Mouse (Mus musculus) hindbrain, embryonic 11.5 days (tissue): ENCODE results near the gene Aldh3a1. TPM values are rescaled to one million over a fixed set of nuclear protein-coding genes. Genes with fewer than 3 reads are reported as not detected.
A peak's percentile ranks its signal among the peaks of the same experiment; 100 is the strongest.

ENCODE experiments used
- ATAC-seq: fragments of 200-750 bp; cut with Nextera tagmentation; 2 replicates; pipeline ENCODE4 v1.8.0; 2017; ENCODE audit warnings: mild to moderate bottlenecking, moderate TSS enrichment, moderate library complexity; ENCODE audit not compliant: low FRiP score
- DNase-seq: peaks from one replicate; pipeline ENCODE4 v3.0.0-alpha.2; 2015; ENCODE audit warnings: low spot score
- H3K27ac ChIP-seq: fragments of 300-500 bp; sonication (generic); 2 replicates; pipeline ENCODE4 v1.5.1; 2014; ENCODE audit warnings: mild to moderate bottlenecking, low read depth, low read length
- H3K27me3 ChIP-seq: fragments of 300-500 bp; sonication (generic); 2 replicates; pipeline ENCODE4 v1.6.1; 2014; ENCODE audit warnings: mild to moderate bottlenecking, low read length, moderate library complexity, mixed read lengths; ENCODE audit not compliant: control insufficient read depth, insufficient read depth
- H3K36me3 ChIP-seq: fragments of 300-500 bp; sonication (generic); 2 replicates; pipeline ENCODE4 v1.6.1; 2014; ENCODE audit warnings: mild to moderate bottlenecking, low read length, moderate library complexity, mixed read lengths; ENCODE audit not compliant: control insufficient read depth, insufficient read depth
- H3K4me1 ChIP-seq: fragments of 300-500 bp; sonication (generic); replicated peaks from 2 replicates; pipeline ENCODE4 v1.6.1; 2014; ENCODE audit warnings: low read length, mixed read lengths; ENCODE audit not compliant: control insufficient read depth, insufficient read depth
- H3K4me2 ChIP-seq: fragments of 300-500 bp; sonication (generic); replicated peaks from 2 replicates; pipeline ENCODE4 v1.6.1; 2014; ENCODE audit warnings: mild to moderate bottlenecking, low read depth, low read length
- H3K4me3 ChIP-seq: fragments of 300-500 bp; sonication (generic); 2 replicates; pipeline ENCODE4 v1.5.1; 2014; ENCODE audit warnings: low read depth, low read length
- H3K9ac ChIP-seq: fragments of 300-500 bp; sonication (generic); 2 replicates; pipeline ENCODE4 v1.6.1; 2014; ENCODE audit warnings: low read depth, low read length
- H3K9me3 ChIP-seq: fragments of 300-500 bp; sonication (generic); 2 replicates; pipeline ENCODE4 v1.6.1; 2016; ENCODE audit warnings: low read length; ENCODE audit not compliant: control insufficient read depth
- WGBS: fragments of 180-500 bp; shearing (Covaris S2); extraction: QIAGEN DNeasy Blood & Tissue Kit; methylation state at CpG from one replicate; pipeline ENCODE4 v1.1.7; 2014; 5-methylcytosine and 5-hydroxymethylcytosine counted together
- polyA plus RNA-seq: library from polyadenylated mRNA; unstranded; fragments of >200 nt; fragmentation: Nextera tagmentation; extraction: Ambion mirVana; gene quantifications from 2 replicates; pipeline ENCODE4 v1.2.1, GENCODE M21; 2014

The Aldh3a1 gene
- polyA plus RNA-seq, 1 experiment from 2014 or later, result not detected

DNA sequence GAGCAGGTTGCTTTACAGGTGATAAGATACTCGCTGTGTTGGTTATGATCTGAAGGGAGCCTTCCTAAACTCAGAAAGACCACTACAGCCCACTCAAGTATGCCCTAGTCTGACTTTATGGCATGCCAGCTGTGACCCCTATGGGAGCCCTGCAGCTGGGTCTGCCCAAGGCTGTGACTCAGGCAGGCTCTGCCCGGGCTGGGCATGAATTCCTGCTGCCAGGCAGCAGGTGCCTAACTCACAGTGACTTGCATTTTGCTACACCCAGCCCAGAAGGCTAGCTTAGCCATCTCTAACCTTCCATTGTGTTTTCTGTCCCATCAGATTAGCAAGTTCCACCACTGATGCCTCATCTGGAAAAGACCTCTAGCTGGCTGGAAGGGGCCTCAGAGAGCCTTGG is 4.5 kb upstream of the Aldh3a1 start:
- Histone ChIP-seq H3K27ac (no peak overlapping the region), H3K4me2 (no peak overlapping the region), H3K4me3 (no peak overlapping the region), H3K4me1 (no peaks in the 10 kb centered on the region), H3K27me3 (no peaks in the 10 kb centered on the region), H3K36me3 (no peaks in the 10 kb centered on the region), H3K9ac (no peak overlapping the region), H3K9me3 (no peaks in the 10 kb centered on the region)
- ATAC-seq (no peak), DNase-seq (no peak)
- WGBS, result 82% methylated on average over 2 of the region's 2 CpGs

DNA sequence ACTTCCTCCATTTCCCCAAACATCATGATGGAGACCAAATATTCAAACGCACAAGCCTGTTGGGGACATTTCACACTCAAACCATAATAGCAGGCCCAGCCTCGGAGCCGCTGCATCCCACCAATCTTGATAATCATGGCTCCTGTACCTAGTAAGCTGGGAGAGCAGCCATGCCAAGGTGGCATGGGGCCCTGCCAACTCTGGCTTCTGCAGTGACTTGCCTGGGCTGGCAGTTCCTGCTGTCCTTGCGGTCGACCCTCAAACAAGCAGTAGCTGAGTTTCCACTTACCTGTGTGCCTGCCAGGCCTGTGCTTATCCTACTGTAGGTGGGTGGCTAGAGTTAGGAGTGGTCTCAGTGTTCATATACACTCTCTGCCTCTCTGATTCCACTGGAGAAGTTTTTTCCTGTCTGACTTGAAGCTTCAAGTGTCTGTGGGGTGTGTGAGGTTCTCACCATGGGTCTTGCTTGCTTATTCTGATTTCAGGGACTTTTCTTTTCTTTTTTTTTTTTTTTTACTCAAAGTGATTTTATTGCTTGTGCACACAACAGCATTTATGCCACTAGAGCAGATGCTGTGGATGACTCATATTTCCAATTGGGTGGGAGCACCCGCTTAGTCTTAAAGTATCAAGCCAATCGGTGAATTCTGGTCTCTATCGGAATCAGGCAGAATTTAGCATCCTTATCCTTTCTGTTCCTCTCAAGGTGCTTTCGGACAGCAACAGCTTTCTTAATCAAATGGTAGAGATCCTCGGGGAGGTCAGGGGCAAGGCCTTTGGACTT is 2.0 kb upstream of the Aldh3a1 start:
- ATAC-seq (no peak), DNase-seq (no peak)
- WGBS, result 95% methylated on average over 9 of the region's 10 CpGs
- H3K4me2 ChIP-seq, result no peak overlapping the region
- no peak overlapping the region for H3K9ac ChIP-seq
- no peaks in the 10 kb centered on the region for H3K4me1 ChIP-seq
- H3K36me3 ChIP-seq, result no peaks in the 10 kb centered on the region
- H3K27me3 ChIP-seq, result no peaks in the 10 kb centered on the region
- no peak overlapping the region for H3K27ac ChIP-seq
- H3K4me3 ChIP-seq, result no peak overlapping the region
- H3K9me3 ChIP-seq, result no peaks in the 10 kb centered on the region

DNA sequence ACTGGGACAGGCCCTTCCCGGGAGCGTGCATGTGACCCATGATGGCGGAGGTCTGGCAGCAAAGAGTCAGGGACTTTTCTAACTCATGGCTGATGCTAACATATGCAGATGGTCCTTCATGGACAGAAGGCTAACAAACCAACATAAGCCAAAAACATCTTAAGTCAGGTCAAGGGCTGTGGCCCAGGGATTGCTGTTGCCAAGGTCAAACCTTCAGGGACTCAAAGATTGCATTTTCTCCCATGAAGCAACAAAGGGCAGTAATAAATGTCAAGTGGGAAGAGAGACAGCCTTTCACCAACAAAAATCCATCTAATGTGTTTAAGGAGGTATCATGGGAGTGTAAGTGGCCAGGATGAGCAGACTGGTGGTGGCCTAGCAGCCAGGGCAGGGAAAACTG is 1.2 kb upstream of the Aldh3a1 start:
- H3K9me3 ChIP-seq, result no peaks in the 10 kb centered on the region
- H3K4me2 ChIP-seq, result no peak overlapping the region
- ATAC-seq, result no peak
- no peak overlapping the region for H3K9ac ChIP-seq
- H3K36me3 ChIP-seq, result no peaks in the 10 kb centered on the region
- no peak for DNase-seq
- no peak overlapping the region for H3K4me3 ChIP-seq
- no peaks in the 10 kb centered on the region for H3K27me3 ChIP-seq
- WGBS, result 81% methylated on average over 3 of the region's 3 CpGs
- no peak overlapping the region for H3K27ac ChIP-seq
- H3K4me1 ChIP-seq, result no peaks in the 10 kb centered on the region

- no peak overlapping the region for H3K4me3 ChIP-seq
- WGBS, result 83% methylated on average over 10 of the region's 10 CpGs
- H3K9ac ChIP-seq, result no peak overlapping the region
- no peaks in the 10 kb centered on the region for H3K9me3 ChIP-seq
- ATAC-seq, result no peak
- no peaks in the 10 kb centered on the region for H3K27me3 ChIP-seq
- H3K4me1 ChIP-seq, result no peaks in the 10 kb centered on the region
- no peaks in the 10 kb centered on the region for H3K36me3 ChIP-seq
- no peak overlapping the region for H3K4me2 ChIP-seq
- no peak overlapping the region for H3K27ac ChIP-seq
- no peak for DNase-seq
Measured at GRCm38 (mm10) chr11:61208316-61208715, 979 bp downstream of the Aldh3a1 start.

DNA sequence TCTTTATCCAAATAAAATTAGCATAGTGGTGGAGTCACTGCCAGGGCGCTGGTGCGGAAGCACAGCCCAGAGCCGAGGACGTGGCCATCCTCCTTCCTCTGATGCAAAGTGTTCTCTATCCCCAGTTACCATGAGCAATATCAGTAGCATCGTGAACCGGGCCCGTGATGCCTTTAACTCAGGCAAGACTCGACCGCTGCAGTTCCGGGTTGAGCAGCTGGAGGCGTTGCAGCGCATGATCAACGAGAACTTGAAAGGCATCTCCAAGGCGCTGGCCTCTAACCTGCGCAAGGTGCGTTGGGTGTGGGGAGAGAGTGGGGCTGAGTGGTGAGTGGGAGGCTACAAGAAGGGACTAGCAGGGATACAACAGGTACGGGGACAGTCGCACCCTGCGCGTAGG is 4.8 kb downstream of the Aldh3a1 start:
- H3K4me1 ChIP-seq, result no peaks in the 10 kb centered on the region
- H3K27me3 ChIP-seq, result no peaks in the 10 kb centered on the region
- no peaks in the 10 kb centered on the region for H3K9me3 ChIP-seq
- peak; percentile 10 for DNase-seq
- 51% methylated on average over 20 of the region's 20 CpGs for WGBS
- no peaks in the 10 kb centered on the region for H3K36me3 ChIP-seq
- H3K4me3 ChIP-seq, result no peak overlapping the region
- H3K4me2 ChIP-seq, result no peak overlapping the region
- no peak for ATAC-seq
- H3K9ac ChIP-seq, result no peak overlapping the region
- H3K27ac ChIP-seq, result no peak overlapping the region

GRCm38 (mm10) chr11:61215936-61216335 is 8.6 kb downstream of the Aldh3a1 start:
- Histone ChIP-seq H3K9ac (no peak overlapping the region), H3K27ac (no peak overlapping the region), H3K9me3 (no peaks in the 10 kb centered on the region), H3K27me3 (no peaks in the 10 kb centered on the region), H3K36me3 (no peaks in the 10 kb centered on the region), H3K4me2 (no peak overlapping the region), H3K4me3 (no peak overlapping the region), H3K4me1 (no peaks in the 10 kb centered on the region)
- ATAC-seq (no peak), DNase-seq (no peak)
- WGBS, result 85% methylated on average over 3 of the region's 3 CpGs

DNA sequence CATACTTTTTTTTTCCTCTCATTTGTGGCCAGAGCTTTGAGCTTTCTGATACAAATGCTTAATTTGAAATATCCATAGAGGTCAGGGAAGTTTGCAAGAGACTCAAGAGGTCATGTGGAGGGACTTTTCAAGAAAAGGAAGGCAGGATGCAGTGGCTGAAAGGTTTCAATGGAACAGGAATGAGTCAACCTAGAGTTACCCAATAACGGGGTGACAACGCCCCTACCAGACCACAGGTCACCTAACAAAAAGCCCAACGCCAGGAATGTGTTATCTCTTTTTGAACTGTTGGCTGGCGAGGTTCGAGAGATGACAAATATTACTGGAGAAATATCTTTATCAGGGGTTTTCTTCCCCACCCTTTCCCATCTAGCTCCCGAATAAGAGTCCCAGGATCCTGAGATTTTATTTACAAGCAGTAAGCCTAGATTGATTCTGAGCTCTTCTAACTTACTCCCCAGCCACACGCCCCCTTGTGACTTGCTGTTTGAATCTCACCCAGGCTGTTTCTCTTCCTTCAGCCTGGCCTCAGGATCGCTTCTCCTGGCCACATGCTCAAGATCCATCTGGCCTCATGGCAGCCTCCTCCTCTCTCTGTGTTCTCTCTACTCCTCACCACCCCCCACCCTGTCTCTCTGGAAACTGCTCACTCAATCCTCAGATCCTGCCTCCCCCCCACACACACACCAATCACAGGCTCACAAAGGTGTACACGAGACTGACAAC is 13.0 kb downstream of the Aldh3a1 start:
- H3K4me1 ChIP-seq, result no peaks in the 10 kb centered on the region
- H3K27me3 ChIP-seq, result no peaks in the 10 kb centered on the region
- no peak for DNase-seq
- no peaks in the 10 kb centered on the region for H3K36me3 ChIP-seq
- no peak for ATAC-seq
- WGBS, result 71% methylated on average over 9 of the region's 9 CpGs
- H3K4me2 ChIP-seq, result no peak overlapping the region
- H3K27ac ChIP-seq, result no peak overlapping the region
- no peak overlapping the region for H3K9ac ChIP-seq
- H3K4me3 ChIP-seq, result no peak overlapping the region
- H3K9me3 ChIP-seq, result no peaks in the 10 kb centered on the region

DNA sequence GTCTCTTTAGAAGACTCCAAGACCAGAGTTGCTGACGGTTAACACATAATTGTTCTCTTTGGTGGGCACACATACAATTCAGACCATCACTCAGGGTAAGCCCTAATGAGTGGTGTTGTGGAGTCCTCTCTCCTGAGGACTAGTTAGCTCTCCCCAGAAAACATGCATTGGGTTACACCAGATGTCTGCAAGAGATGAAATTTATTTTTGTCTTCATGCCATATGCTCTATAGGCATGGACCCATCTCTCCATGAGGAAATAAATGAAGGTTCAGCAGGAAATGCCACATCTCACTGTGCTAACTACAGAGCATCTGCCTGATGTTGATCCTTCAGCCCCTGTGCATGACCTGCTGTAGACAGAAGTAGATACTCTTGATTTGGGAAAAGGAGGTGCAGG is 14.7 kb downstream of the Aldh3a1 start:
- WGBS, result 81% methylated on average over 1 of the region's 1 CpGs
- Histone ChIP-seq H3K27me3 (no peaks in the 10 kb centered on the region), H3K4me2 (no peak overlapping the region), H3K27ac (no peak overlapping the region), H3K36me3 (no peaks in the 10 kb centered on the region), H3K4me1 (no peaks in the 10 kb centered on the region), H3K9ac (no peak overlapping the region), H3K9me3 (no peaks in the 10 kb centered on the region), H3K4me3 (no peak overlapping the region)
- no peak for DNase-seq
- no peak for ATAC-seq
